Mouse (Mus musculus) myocyte (in vitro differentiated cells): Measurements from ENCODE around the gene Gnao1. TPM values are rescaled to one million over a fixed set of nuclear protein-coding genes. Genes with fewer than 3 reads are reported as not detected.
A peak's percentile ranks its signal among the peaks of the same experiment; 100 is the strongest.

ENCODE experiments used
- H3K27me3 ChIP-seq: one replicate; pipeline ENCODE4 v1.6.1; 2011; ENCODE audit not compliant: control insufficient read depth, insufficient read depth, insufficient read length
- H3K36me3 ChIP-seq: one replicate; pipeline ENCODE4 v1.6.1; 2011; ENCODE audit not compliant: control insufficient read depth, insufficient read depth
- H3K4me2 ChIP-seq: one replicate; pipeline ENCODE4 v1.6.1; 2011; ENCODE audit warnings: low read depth, control low read depth
- H3K4me3 ChIP-seq: one replicate; pipeline ENCODE4 v1.5.1; 2011; ENCODE audit warnings: mild to moderate bottlenecking, control low read depth, moderate library complexity
- H3K79me2 ChIP-seq: one replicate; pipeline ENCODE4 v1.6.1; 2011; ENCODE audit not compliant: control insufficient read depth, insufficient read depth
- H3ac ChIP-seq: one replicate; pipeline ENCODE4 v1.6.1; 2011; ENCODE audit not compliant: control insufficient read depth, insufficient read length
- CEBPB ChIP-seq: IDR thresholded peaks from 2 replicates; pipeline ENCODE4 v1.6.1; 2011; ENCODE audit warnings: mild to moderate bottlenecking, moderate library complexity; ENCODE audit not compliant: poor library complexity, insufficient read depth, severe bottlenecking
- E2F4 ChIP-seq: IDR thresholded peaks from one replicate; pipeline ENCODE4 v1.6.1; 2011; ENCODE audit warnings: mild to moderate bottlenecking, control low read depth, moderate library complexity; ENCODE audit not compliant: insufficient read depth
- MAX ChIP-seq: IDR thresholded peaks from one replicate; pipeline ENCODE4 v1.6.1; 2011; ENCODE audit warnings: low read depth, mild to moderate bottlenecking, control low read depth
- MYOD1 ChIP-seq, 3 experiments: IDR thresholded peaks; one replicate each; pipeline ENCODE4 v1.6.1; 2011; ENCODE audit warnings: control low read depth in 2 of 3, low read depth in 2 of 3, mild to moderate bottlenecking in 2 of 3, moderate library complexity in 1 of 3; ENCODE audit not compliant: insufficient read length in 2 of 3, control insufficient read depth in 1 of 3
- MYOG ChIP-seq, 3 experiments: IDR thresholded peaks; one replicate each; pipeline ENCODE4 v1.6.1; 2011; ENCODE audit warnings: control low read depth in 2 of 3, low read depth in 2 of 3, mild to moderate bottlenecking in 2 of 3; ENCODE audit not compliant: insufficient read length in 2 of 3, control insufficient read depth in 1 of 3, insufficient read depth in 1 of 3
- POLR2A ChIP-seq: IDR thresholded peaks from one replicate; pipeline ENCODE4 v1.6.1; 2011; ENCODE audit warnings: low read depth, mild to moderate bottlenecking, control low read depth, moderate library complexity; ENCODE audit not compliant: insufficient read length
- POLR2AphosphoS2 ChIP-seq: IDR thresholded peaks from one replicate; pipeline ENCODE4 v1.6.1; 2011; ENCODE audit warnings: low read depth, control low read depth; ENCODE audit not compliant: insufficient read length
- REST ChIP-seq: IDR thresholded peaks from one replicate; pipeline ENCODE4 v1.6.1; 2011; ENCODE audit warnings: mild to moderate bottlenecking, control low read depth, moderate library complexity; ENCODE audit not compliant: insufficient read depth, insufficient read length
- SRF ChIP-seq: IDR thresholded peaks from one replicate; pipeline ENCODE4 v1.6.1; 2011; ENCODE audit warnings: low read depth; ENCODE audit not compliant: control insufficient read depth, insufficient read length
- TCF12 ChIP-seq: IDR thresholded peaks from one replicate; pipeline ENCODE4 v1.6.1; 2011; ENCODE audit warnings: mild to moderate bottlenecking, control low read depth; ENCODE audit not compliant: poor library complexity, insufficient read depth, severe bottlenecking
- TCF3 ChIP-seq: IDR thresholded peaks from one replicate; pipeline ENCODE4 v1.6.1; 2011; ENCODE audit warnings: low read depth, control low read depth; ENCODE audit not compliant: insufficient read length
- USF1 ChIP-seq: IDR thresholded peaks from one replicate; pipeline ENCODE4 v1.6.1; 2011; ENCODE audit warnings: low read depth, mild to moderate bottlenecking, control low read depth, moderate library complexity
- polyA plus RNA-seq: library from polyadenylated mRNA; unstranded; fragments of >200 nt; fragmentation: generic; extraction: Trizol; gene quantifications from one replicate; pipeline ENCODE4 v1.2.1, GENCODE M21; 2012; ENCODE audit warnings: missing spikeins

Gene Gnao1
- polyA plus RNA-seq, 1 experiment = 31.8 TPM

GRCm38 (mm10) chr8:93811719-93812475 lies 2.1 kb downstream of the Gnao1 start:
- H3K79me2 ChIP-seq = no peaks in the 10 kb centered on the region
- H3ac ChIP-seq = peak overlapping the region; percentile 83
- H3K36me3 ChIP-seq = no peaks in the 10 kb centered on the region
- peak overlapping the region; percentile 41 for H3K4me3 ChIP-seq
- peak overlapping the region; percentile 78 for H3K4me2 ChIP-seq
- TF ChIP-seq E2F4 (no peak), POLR2AphosphoS2 (no peak), TCF3 (no peak), SRF (no peak), USF1 (no peak), REST (no peak), POLR2A (no peak)
- H3K27me3 ChIP-seq = no peaks in the 10 kb centered on the region

DNA sequence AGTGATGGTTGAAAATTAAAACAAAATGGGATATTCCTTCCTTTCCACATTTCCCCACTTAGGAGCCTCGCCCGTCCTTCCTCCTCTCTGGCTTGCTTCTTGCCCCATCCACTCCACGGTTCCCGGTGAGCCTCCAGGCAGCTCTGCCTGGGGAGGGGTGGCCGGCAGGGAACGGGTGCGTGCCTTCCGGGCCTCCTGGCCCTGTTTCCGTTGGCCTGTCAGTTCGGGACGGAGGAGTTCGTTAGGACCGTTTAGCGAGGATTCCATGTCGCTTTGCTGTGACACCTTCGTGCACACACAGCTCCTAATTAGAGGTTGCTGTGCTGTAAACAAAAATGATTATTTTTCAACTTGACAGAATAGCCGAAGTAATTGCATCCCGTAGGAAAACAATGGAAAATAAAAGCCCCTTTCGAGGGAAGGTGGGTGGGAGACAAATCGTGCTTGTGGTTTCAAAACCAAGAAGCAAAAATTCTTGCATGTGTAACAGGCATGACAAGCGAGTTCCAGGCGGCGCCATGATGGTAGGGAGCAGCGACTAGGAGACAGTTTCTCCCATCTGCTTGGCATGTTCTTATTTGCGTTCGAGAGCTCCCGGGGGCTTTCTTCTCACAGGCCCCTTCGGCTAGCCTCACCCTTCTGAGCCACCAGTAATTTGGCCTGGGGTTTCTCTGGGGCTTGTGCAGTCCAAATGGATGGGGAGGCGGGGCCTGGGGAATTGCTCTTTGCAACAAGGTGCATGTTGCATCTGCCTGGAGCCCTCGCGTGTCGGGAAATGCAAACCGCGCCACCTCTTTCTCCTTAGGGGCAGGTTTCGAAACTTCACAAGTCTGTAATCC lies 3.0 kb downstream of the Gnao1 start:
- no peak overlapping the region for H3K4me3 ChIP-seq
- H3K79me2 ChIP-seq = no peaks in the 10 kb centered on the region
- no peak for TF ChIP-seq POLR2A
- TF ChIP-seq TCF3 = no peak
- TF ChIP-seq CEBPB = no peak
- TF ChIP-seq TCF12 = no peak
- no peak for TF ChIP-seq E2F4
- no peak for TF ChIP-seq REST
- TF ChIP-seq USF1 = no peak
- H3ac ChIP-seq = no peak overlapping the region
- no peaks in the 10 kb centered on the region for H3K36me3 ChIP-seq
- no peaks in the 10 kb centered on the region for H3K27me3 ChIP-seq
- no peak overlapping the region for H3K4me2 ChIP-seq

DNA sequence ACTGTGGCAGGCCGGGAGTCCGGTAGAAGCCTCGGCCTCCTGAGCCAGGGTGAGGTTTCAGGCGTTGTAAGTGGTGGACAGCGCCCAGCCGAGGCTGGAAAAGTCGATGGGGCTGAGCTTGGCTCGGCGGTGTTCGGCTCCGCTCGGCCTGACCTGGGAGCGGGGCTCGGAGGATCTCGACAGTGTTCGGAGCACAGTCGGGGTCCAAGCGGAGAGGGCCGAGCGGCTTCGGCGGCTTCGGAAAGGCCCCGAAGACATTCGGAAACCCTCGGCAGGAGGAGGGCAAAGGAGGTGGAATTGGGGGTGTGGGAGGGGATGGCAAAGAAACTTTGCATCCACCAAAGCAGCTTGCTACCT lies 3.6 kb downstream of the Gnao1 start:
- Histone ChIP-seq H3K4me3 (no peak overlapping the region), H3K79me2 (no peaks in the 10 kb centered on the region), H3K4me2 (no peak overlapping the region), H3K36me3 (no peaks in the 10 kb centered on the region), H3K27me3 (no peaks in the 10 kb centered on the region), H3ac (no peak overlapping the region)
- TF ChIP-seq MYOG (IDR thresholded peaks at IDR 0.05; ENCODE audit: control insufficient read depth in 1 of 3, insufficient read depth in 1 of 3, insufficient read length in 2 of 3, low read depth in 2 of 3) (no peak), REST (peak; percentile 60)

- Histone ChIP-seq H3K27me3 (no peaks in the 10 kb centered on the region), H3K79me2 (no peaks in the 10 kb centered on the region), H3K36me3 (no peaks in the 10 kb centered on the region), H3K4me3 (no peak overlapping the region), H3ac (no peak overlapping the region), H3K4me2 (no peak overlapping the region)
- TF ChIP-seq POLR2A (no peak), MYOD1 (IDR thresholded peaks at IDR 0.05; ENCODE audit: control insufficient read depth in 1 of 3, insufficient read length in 2 of 3, low read depth in 2 of 3) (no peak), POLR2AphosphoS2 (no peak), SRF (no peak), TCF3 (no peak), MYOG (IDR thresholded peaks at IDR 0.05; ENCODE audit: control insufficient read depth in 1 of 3, insufficient read depth in 1 of 3, insufficient read length in 2 of 3, low read depth in 2 of 3) (no peak), TCF12 (no peak), E2F4 (no peak), REST (no peak), MAX (no peak), CEBPB (no peak), USF1 (no peak)
Measured at GRCm38 (mm10) chr8:93814266-93814665, 4.5 kb downstream of the Gnao1 start.

DNA sequence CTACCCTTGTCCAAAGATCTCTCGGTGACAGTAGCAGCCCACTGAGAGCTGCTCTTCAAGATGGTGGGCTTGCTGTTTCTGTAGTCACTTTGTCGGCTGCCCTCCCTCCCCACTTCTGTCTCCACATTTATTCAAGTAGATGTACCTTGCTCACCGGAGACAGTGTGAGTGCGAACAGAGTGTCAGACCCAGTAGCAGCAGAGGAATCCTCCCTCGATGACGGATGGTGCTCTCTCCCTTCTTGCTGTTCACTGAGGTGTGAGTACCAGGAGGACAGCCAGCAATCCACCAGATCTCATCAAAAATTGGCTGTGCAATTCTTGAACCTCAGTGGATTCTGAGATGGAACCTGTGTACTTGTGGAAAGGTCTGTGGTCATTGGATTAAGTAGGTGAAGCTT lies 6.5 kb downstream of the Gnao1 start:
- TF ChIP-seq USF1 (no peak), POLR2A (no peak), TCF12 (no peak), POLR2AphosphoS2 (no peak), SRF (no peak), MYOD1 (IDR thresholded peaks at IDR 0.05; ENCODE audit: control insufficient read depth in 1 of 3, insufficient read length in 2 of 3, low read depth in 2 of 3) (no peak), REST (no peak), MAX (no peak), CEBPB (no peak), MYOG (IDR thresholded peaks at IDR 0.05; ENCODE audit: control insufficient read depth in 1 of 3, insufficient read depth in 1 of 3, insufficient read length in 2 of 3, low read depth in 2 of 3) (no peak), TCF3 (no peak), E2F4 (no peak)
- no peaks in the 10 kb centered on the region for H3K79me2 ChIP-seq
- no peaks in the 10 kb centered on the region for H3K36me3 ChIP-seq
- H3K4me3 ChIP-seq = no peak overlapping the region
- no peak overlapping the region for H3ac ChIP-seq
- H3K27me3 ChIP-seq = no peaks in the 10 kb centered on the region
- H3K4me2 ChIP-seq = no peak overlapping the region
